Mouse (Mus musculus): ENCODE data around the gene Eif2ak3.

The Eif2ak3 gene

DNA sequence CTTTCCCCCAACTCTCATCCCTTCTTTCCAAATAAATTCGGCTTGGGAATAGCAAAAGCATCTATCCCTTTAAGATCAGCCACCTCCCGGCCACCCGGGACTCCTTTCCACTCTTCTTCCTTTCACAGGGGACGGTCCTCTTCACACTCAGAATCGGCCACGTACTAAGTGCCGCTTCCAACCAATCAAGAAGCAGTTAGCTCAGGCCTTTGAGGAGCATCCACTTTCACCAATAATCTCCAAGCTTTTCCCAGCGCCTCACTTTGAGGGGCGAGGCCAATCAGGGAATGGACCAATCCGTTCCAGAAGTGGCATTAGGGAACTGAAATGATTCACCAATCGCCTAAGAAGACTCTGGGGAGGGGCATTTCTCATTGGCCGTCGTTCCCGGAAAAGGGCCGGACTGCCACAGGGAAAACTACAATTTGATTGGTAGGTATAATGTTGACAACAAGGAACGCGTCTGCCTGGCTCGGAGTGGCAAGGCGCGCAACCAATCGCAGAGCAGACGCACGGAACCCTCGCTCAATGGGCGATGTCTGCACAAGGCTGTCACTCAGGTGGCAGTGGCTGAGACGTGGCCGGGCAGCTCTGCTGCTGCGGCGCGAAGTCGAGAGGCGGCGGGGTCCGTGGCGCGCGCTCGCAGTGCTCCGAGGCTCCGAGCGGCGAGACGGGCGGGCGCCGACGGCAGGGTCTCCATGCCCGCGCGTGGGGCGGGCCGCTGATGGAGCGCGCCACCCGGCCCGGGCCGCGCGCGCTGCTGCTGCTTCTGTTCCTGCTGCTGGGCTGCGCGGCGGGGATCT, at the start of gene Eif2ak3:
Eif2ak3 (plus strand) TSS at position 514 of the 803 bp plus-strand sequence.
- peak; percentile 99 for DNase-seq (ENCODE audit: low read depth)

DNA sequence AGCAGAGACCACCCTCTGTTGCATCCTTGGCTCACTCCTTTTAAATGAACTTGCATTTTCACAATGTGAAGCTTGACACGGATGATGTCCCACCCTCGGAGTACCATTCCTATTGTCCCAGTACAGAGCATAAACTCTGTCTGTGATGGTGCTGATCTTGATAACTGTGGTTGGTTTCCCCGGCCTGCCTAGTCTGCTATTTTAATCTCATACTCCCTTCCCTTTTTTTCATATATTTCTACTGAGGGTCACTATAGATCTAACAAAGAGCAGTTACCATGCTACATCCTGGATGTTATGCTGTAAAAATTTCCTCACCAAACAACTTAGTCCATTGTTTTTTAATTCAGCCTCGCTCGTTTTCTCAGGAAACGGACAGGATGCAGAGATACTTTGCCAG, 47.4 kb upstream of the Eif2ak3 start:
- DNase-seq (ENCODE audit: low read depth), result no peak

DNA sequence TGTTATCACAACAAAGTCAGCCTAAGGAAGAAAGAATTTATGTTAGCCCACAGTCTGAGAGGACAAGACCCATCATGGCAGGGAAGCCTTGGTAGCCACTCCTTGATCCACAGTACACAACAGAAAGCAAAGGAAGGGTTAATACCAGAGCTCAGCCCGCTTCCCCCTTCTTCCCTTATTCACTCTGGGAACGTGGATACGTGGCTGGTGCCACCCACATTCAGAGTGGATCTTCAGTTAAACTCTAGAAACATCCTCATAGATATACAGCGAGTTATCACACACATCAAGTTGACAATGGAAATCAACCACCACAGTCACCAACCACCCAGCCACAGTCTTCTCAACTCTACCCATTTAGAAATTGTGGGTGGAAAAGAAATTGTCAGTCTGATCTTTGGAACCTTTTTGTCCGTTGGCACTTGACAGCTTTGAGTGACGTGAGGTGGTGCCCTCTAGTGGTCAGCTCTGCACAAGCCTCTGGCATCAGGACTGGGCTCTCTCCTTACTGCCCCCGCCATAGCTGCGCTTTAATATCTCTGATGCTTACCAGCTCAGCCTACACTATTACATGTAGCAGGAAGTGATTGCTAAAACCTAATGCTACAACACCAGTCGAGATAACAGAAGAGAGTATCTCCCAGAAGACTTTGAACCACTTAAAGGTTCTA, 46.6 kb upstream of the Eif2ak3 start:
- DNase-seq (ENCODE audit: low read depth), result peak; percentile 92

DNA sequence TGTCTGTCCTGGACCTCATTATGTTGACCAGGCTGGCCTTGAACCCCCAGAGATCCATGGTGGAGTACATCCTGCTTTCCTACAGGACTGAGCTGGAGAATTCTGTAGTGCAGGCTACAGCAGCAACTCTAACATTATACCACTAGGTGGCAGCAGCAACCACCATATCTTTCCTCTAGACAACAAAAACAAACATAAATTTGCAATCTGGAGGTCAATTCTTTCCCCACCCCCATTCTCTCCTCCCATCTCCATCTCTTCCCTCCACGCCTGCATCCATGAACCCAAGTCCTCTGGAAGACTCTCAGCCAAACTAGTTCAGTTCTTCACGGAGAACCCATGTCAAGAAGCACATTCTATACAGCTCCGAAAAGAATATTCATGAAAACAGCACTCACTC, 39.7 kb upstream of the Eif2ak3 start:
- peak; percentile 88 for DNase-seq (ENCODE audit: low read depth)

DNA sequence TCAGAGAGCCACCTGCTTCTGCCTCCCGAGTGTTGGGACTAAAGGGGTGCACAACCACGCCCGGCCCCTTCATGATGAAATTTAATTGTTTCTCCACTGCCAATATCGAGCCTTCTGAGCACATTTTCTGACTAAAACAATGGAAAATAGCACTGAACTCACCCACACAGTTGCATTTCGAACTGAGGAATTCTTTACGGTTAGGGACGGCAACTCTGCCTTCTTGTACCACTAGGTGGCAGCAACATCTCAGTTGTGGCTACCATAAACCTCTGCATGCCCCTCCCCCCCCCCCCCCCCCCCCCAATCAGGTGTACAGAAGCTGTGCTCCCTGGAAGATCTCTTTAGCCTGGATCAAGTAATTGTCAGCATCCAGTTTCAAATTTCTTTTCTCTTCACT, 39.0 kb upstream of the Eif2ak3 start:
- DNase-seq (ENCODE audit: low read depth), result peak; percentile 88

DNA sequence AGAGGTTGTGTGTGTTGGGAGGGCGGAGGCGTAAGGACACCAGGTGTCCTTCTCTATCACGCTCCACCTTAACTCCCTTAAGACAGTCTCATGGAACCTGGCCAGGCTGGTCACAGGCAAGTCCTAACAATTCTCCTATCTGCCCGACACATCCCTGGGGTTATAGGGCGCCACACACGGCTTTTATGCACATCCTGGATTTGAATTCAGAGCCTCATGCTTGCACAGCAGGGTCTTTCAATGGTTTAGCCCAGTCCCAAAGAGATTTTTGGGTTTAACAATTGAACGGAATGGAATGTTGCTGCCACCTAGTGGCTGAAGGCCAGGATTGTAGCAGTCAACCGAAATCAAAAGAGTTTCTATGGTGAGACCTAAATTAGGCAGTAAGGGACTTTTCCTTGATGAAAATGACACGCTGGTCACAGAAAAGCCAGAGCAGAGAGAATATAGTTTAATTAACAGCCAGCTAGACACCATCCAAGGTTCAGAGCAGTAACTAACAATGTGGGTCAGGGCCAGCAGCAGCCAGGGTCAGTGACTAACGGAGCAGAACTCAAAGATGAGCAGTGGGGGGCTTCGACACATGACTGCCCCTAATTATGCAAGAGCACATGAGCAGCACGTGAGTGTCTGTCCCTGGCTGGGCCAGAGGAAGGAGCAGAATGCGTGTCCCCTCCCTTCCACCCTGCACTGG, 38.3 kb upstream of the Eif2ak3 start:
- peak; percentile 91 for DNase-seq (ENCODE audit: low read depth)

DNA sequence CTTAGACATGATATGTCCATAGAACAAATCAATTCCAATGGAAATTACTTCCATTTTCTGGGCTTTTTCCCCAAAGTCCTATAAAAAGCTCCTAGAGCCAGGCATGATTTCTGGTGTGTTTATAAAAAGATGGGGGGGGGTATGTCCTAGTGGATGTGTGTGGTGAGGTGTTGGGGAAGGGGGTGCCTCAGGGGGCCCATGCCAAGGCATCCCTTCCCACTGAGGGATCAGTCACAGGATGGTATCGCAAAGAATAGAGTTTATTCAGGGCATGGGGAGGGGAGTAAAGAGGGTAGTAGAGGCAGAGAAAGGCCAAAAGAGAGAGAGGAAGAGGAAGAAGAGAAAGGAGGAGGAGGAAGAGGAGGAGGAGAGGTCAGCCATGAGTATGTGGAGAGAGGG, 37.8 kb upstream of the Eif2ak3 start:
- no peak for DNase-seq (ENCODE audit: low read depth)

DNA sequence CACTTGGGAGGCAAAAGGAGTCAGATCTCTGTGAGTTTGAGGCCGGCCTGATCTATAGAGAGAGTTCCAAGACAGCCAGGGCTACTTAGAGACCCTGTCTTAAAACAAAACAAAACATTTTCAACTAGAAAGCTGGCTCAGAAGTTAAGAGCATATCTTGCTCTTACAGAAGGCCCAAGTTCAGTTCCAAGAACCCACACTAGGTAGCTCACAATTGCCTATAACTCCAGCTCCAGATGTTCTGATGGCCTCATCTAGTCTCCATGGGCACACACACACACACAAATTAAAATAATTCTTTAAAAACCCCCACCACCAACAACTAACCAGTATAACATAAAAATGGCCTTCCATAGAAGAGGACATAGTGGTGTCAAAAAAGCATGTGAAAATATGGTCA, 33.8 kb upstream of the Eif2ak3 start:
- DNase-seq (ENCODE audit: low read depth), result no peak

DNA sequence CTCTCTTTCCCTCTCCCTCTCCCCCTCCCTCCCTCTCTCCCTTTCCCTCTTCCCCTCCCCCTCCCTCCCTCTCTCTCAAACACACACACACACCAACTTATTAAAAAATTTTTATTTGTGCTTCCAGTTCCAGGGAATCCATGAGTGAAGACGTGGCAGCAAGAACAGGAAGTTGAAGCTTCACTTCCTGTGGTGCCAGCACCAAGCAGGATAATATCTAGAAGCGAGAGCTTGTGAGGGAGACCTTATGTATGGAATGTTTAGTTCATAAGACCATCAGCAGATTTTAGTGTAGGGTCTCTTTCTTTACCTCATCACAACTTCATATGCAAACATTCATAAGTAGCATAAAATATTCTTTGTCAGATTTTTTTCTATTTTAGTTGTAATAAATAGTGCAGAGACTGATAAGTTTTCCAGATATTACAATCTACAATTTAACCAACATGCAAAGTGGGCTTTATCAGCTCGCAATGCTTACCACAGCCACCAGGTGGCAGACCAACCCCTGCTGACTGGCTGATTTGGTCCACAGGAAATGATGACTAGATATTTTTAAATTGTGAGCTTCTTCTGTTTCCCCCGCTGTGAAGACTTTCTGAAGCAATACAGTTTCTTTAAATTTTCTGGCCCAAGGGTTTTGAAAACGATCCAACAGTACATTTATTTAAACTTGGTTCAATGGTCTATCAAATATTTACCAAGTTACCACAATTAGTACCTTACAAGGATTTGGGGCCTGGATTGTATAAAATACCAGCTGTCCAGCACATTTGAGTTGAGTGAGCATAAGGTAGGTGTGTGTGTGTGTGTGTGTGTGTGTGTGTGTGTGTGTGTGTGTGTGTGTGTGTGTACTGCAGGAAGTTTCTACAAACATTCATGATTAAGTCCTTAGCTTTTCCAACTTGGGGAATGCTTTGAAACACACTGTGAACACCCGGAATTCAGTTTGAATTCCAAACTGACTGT, 32.5 kb upstream of the Eif2ak3 start:
- peak; percentile 92 for DNase-seq (ENCODE audit: low read depth)

DNA sequence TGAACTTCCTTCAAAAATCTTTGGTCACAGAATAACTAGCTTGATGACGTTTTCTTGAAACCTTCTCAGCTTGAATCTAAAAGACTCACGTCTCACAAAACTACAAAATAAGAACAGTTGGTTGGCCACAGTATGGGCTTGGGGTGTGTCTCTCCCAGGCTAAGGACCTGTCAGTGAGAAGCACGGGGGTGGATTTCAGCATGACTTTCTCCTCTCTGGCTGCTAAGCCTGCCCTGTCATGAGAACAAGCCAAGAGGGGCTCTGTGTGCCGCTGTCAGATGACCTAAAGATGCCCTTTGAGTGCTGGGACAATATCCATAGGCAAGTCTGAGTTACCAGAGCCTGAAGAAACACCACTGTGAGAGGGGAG, 31.8 kb upstream of the Eif2ak3 start:
- DNase-seq (ENCODE audit: low read depth), result peak; percentile 35

DNA sequence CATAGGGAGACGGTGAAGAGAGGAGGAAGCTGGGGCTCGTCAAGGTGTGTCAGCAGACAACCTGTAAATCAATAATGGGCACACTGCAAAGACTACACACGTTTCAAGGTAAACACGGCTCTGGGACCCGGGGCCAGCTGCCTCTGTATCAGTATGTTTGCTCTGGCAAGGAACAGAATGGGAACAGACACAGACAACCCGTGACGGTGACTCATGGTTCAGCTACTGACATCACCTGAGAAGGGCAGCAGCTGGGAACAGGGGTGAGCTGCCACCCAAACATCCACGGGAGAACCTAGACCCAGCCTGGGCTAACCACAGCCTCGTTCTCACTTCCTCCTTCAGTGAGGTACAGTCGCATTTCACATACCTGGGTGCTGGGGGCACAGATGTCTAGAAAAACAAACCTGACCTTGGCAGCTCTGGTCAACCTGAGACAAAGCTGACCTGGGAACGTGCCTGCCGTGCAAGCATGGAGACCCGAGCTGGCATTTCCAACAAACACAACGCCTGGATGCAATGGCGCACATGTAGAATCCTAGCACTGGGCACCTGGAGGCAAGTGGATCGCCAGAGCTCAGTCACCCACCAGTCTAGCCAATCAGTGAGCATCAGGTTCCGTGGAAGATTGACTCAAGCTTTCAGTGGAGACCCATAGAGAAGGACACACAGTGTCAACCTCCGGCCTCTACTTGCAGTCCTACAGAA, 30.2 kb upstream of the Eif2ak3 start:
- peak; percentile 68 for DNase-seq (ENCODE audit: low read depth)

DNA sequence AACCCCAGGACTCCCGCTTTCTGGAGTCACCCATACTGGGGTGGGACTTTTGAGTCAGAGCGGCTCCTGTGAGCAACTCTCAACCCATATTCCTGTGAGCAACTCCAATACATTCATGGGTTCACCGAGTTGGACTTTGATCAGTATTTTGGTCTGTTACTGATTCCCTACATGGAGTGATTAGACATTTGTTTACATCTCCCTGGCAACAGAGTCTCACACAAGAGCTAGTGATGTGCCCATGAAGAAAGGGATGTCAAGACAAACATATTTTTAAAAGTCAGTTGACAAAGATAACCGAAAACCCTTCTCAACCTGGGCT, 29.7 kb upstream of the Eif2ak3 start:
- peak; percentile 41 for DNase-seq (ENCODE audit: low read depth)

DNA sequence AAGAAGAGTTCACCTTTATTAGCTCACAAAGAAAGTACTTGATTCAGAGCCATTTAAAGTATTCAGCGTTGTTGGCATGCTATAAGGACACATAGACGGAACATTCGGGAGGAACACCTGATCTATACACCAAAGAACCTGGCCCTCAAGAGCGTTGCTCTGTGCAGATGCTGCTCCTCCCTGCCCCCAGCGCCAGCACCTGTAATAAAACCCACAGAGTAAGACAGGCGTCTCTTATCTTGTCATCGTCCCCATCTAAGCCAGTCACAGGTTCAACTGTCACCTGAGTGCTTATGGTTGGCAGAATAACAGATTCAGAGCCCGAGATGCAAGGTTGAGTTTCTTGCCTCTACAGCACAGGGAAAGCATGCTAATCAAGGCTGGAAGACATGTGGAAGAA, 28.8 kb upstream of the Eif2ak3 start:
- peak; percentile 54 for DNase-seq (ENCODE audit: low read depth)

DNA sequence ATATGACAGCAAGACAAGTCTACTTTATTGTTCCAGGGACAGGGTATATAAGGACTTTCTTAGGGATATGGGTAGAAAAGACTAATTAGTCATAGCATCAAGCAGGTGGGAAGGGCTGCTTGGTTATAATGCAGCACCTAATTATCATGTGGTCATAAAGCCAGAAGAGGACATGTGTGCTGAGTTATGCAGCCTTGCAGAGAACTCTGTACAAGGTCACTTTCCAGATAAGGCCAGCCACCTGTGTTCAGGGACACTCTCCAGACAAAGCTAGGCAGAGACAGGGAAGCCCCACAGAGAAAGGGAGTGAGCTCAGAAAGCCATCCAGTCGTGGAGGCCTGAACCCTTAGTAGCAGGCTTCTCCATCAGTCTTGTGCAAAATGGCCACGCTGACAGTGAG, 22.7 kb upstream of the Eif2ak3 start:
- DNase-seq (ENCODE audit: low read depth), result no peak

DNA sequence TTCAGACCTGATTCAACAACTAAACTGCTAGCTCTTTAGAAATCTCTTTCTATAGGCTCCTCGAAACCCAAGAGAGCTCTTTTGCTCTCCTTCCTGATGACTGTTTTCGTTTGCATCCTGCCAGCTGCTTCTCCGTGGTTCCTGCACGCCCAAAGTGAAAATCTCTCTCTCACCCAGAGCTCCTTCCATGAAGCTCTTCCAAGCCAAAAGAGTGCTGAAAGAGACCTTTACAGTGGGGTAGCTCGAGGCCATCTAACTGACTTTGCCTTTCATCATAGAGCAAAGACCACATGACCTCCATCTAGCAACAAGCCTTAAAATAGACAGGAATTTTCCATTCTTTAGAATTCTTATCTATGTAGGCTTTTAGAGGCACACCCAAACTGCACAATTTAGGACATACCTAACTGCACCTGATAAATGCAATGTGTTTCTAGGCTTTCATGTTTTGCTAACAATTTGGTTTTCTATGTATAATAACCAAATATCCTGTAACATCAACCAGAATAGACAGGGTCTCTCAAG, 21.9 kb upstream of the Eif2ak3 start:
- peak; percentile 20 for DNase-seq (ENCODE audit: low read depth)

DNA sequence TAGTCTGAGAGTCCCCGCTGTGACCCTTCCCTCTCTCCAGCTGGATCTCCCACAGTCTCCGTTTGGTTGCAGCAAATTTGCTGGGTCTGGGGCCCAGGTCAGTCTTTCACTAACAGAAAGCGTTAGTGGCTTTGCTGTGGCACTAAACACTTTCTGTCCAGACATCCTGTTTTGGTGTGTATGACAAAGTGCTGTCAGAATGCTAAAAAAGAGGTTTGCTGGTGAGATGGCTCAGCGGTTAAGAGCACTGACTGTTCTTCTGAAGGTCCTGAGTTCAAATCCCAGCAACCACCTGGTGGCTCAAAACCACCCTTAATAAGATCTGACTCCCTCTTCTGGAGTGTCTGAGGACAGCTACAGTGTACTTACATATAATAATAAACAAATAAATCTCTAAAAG, 21.0 kb upstream of the Eif2ak3 start:
- peak; percentile 36 for DNase-seq (ENCODE audit: low read depth)

DNA sequence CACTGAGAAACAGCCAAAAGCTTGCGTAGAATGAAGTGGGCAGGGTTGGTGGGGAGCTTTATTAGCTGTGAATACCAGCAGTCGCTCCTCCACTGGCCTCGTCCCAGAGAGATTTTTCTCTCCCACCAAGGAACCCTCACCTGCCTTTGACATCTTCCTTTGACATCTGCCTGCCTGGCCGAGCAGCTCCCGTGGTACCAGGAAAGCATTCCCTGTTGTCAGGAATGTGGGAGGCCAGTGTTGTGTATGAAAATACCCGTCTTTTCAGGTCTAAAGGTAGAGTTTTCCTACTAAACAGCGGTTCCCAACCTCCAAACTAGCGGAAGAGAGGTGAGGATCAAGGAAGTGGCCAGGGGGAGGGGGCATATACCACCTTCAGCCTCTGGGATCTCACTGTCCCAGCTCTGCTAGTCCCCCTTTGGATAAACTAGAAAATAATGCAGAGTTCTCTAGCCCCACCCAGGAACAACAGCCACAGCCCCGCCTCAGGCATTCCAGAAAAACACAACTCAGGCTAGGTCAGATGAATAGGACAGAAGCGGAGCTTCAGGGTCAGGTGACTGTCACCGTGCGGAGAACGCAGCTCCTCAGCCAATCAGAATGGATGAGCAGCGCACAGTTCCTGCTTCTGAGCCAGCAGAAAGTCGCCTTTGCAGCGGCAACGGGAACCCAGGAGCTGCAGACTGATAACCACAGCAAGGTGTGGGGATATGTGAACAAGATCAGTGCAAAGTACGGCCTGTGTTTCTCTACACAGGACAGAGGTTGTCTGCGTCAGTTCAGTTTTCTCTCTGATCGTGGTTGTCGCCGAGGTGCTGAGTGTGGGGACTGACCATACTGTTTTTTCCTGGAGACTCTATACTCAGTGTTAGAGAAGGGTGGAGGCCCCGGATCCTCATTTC, 20.0 kb upstream of the Eif2ak3 start:
- DNase-seq (ENCODE audit: low read depth), result peak; percentile 89

DNA sequence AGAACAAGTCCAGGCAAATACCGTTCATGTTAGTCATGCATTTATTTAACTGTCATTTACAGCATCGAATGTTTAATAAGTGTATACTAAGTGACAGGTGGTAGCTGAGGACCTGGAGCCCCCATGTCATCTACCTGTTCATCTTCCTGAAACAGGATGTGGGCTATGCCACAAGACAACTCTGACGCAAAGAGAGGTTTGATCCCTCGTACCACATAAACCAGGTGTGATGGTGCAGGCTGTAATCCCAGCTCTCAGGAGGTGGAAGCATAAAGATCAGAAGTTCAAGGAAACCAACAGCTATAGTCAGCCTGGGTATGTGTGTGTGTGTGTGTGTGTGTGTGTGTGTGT, 19.4 kb upstream of the Eif2ak3 start:
- DNase-seq (ENCODE audit: low read depth), result no peak

DNA sequence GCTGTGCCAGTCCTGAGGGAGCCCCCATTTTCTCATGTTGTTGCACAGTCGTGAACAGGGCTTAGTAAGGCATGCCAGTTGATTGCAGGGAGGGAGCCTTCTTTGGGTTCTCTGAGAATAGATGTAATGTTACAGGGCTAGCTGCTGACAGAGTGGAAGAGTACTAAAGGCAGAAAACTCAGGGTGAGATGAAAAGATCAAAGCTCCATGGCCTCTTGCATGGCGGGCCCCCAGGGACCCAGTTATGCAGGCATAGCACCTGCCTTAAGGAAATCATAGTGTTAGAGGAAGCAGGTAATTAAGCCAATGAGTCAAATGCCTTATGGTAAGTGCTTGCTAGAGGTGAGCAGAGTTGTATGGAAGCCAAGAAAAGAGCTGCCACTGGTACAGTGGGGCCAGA, 14.9 kb upstream of the Eif2ak3 start:
- no peak for DNase-seq (ENCODE audit: low read depth)

DNA sequence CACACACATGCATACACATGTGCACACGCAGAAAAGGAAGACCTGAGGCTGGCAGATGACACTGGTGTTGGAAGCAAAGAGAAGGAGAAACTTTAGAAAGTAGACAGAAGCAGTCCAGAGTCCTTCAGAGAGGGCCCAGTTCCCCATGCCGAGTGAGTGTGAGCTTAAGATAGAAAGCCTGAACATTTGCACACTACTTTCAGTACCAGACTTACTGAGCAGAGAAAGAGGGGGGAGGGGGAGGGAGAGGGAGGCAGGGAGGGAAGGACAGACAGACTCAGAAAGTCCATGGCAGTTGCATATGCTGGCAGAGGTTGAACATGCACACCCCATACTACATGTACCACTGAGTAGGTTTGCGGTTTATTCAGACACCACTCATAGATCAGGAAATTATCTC, 13.8 kb upstream of the Eif2ak3 start:
- DNase-seq (ENCODE audit: low read depth), result peak; percentile 35
